Mouse (Mus musculus) hindbrain, embryonic 16.5 days (tissue): ENCODE measurements around the gene Arhgap27. TPM values are rescaled to one million over a fixed set of nuclear protein-coding genes. Genes with fewer than 3 reads are reported as not detected.
A peak's percentile ranks its signal among the peaks of the same experiment; 100 is the strongest.
"Not testable (repeated sequence)": the region's sequence is repeated elsewhere in the genome, so short reads cannot be mapped to it uniquely, and the experiment has no call there.

Experiments
- ATAC-seq: fragments of 200-750 bp; cut with Nextera tagmentation; 2 replicates; pipeline ENCODE4 v1.8.0; 2017; ENCODE audit warnings: moderate TSS enrichment, moderate library complexity
- H3K27ac ChIP-seq: fragments of 300-500 bp; sonication (generic); 2 replicates; pipeline ENCODE4 v1.5.1; 2014; ENCODE audit warnings: low read depth, mild to moderate bottlenecking, control low read depth, low read length, moderate library complexity
- H3K27me3 ChIP-seq: fragments of 300-500 bp; sonication (generic); replicated peaks from 2 replicates; pipeline ENCODE4 v1.6.1; 2014; ENCODE audit warnings: low read length; ENCODE audit not compliant: control insufficient read depth, insufficient read depth
- H3K36me3 ChIP-seq: fragments of 300-500 bp; sonication (generic); 2 replicates; pipeline ENCODE4 v1.6.1; 2014; ENCODE audit warnings: mild to moderate bottlenecking, low read length, moderate library complexity, mixed read lengths; ENCODE audit not compliant: control insufficient read depth, insufficient read depth
- H3K4me1 ChIP-seq: fragments of 300-500 bp; sonication (generic); 2 replicates; pipeline ENCODE4 v1.6.1; 2014; ENCODE audit warnings: low read depth, low read length; ENCODE audit not compliant: control insufficient read depth, insufficient read depth
- H3K4me2 ChIP-seq: fragments of 300-500 bp; sonication (generic); 2 replicates; pipeline ENCODE4 v1.6.1; 2014; ENCODE audit warnings: mild to moderate bottlenecking, low read length, control low read depth, moderate library complexity
- H3K4me3 ChIP-seq: fragments of 300-500 bp; sonication (generic); 2 replicates; pipeline ENCODE4 v1.5.1; 2014; ENCODE audit warnings: mild to moderate bottlenecking, low read length, control low read depth, moderate library complexity
- H3K9ac ChIP-seq: fragments of 300-500 bp; sonication (generic); 2 replicates; pipeline ENCODE4 v1.6.1; 2014; ENCODE audit warnings: low read depth, mild to moderate bottlenecking, control low read depth, low read length, moderate library complexity
- H3K9me3 ChIP-seq: fragments of 300-500 bp; sonication (generic); 2 replicates; pipeline ENCODE4 v1.6.1; 2014; ENCODE audit warnings: mild to moderate bottlenecking, low read length, moderate library complexity; ENCODE audit not compliant: control insufficient read depth
- WGBS: fragments of 180-500 bp; shearing (Covaris S2); extraction: QIAGEN DNeasy Blood & Tissue Kit; methylation state at CpG from one replicate; pipeline ENCODE4 v1.1.7; 2014; 5-methylcytosine and 5-hydroxymethylcytosine counted together
- polyA plus RNA-seq: library from polyadenylated mRNA; unstranded; fragments of >200 nt; fragmentation: Nextera tagmentation; extraction: Ambion mirVana; gene quantifications from 2 replicates; pipeline ENCODE4 v1.2.1, GENCODE M21; 2015

Arhgap27 gene
- polyA plus RNA-seq, 1 experiment from 2014 or later: 4.8 TPM

GRCm38 (mm10) chr11:103325172-103325571, 38.3 kb downstream of the Arhgap27 start:
- Histone ChIP-seq H3K4me1 (no peaks in the 10 kb centered on the region), H3K27me3 (no peaks in the 10 kb centered on the region), H3K4me2 (no peak overlapping the region), H3K27ac (no peak overlapping the region), H3K9ac (no peak overlapping the region), H3K36me3 (no peaks in the 10 kb centered on the region), H3K4me3 (no peak overlapping the region), H3K9me3 (no peaks in the 10 kb centered on the region)
- WGBS: 15% methylated on average over 8 of the region's 8 CpGs
- peak; percentile 44; the same call in 1 of the 2 replicates for ATAC-seq

DNA sequence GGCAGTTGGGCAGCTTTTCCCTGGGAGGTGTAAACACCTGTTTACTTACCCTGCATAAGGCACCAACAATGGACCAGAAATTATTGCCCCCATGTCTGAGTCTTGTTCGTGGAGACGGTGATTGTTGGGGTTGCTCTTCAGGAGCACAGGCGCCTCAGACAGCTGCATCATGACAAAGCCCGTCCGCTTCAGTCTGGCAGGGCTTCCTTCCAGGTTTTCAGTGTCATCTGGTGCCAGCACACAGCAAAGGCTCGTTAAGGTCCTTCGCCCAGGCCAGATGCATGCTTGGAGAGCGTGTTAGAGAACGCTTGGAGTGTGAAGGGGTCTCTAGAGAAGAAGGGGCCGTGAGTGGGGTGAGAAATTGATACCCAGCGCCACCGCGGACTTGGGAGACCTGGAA, 38.8 kb downstream of the Arhgap27 start:
- Histone ChIP-seq H3K9ac (no peak overlapping the region), H3K4me2 (no peak overlapping the region), H3K4me1 (no peaks in the 10 kb centered on the region), H3K9me3 (no peaks in the 10 kb centered on the region), H3K27ac (no peak overlapping the region), H3K4me3 (no peak overlapping the region), H3K27me3 (no peaks in the 10 kb centered on the region), H3K36me3 (no peaks in the 10 kb centered on the region)
- 47% methylated on average over 13 of the region's 13 CpGs for WGBS
- no peak; the same call in 1 of the 2 replicates for ATAC-seq

- H3K9me3 ChIP-seq, H3K4me1 ChIP-seq, H3K27me3 ChIP-seq, H3K27ac ChIP-seq, H3K36me3 ChIP-seq, H3K4me3 ChIP-seq, ATAC-seq, H3K9ac ChIP-seq, H3K4me2 ChIP-seq: not testable (repeated sequence)
- 35% methylated on average over 4 of the region's 4 CpGs for WGBS
These were observed 40.7 kb downstream of the Arhgap27 start for GRCm38 (mm10) chr11:103322832-103323231.

- no peaks in the 10 kb centered on the region for H3K4me1 ChIP-seq
- no peak overlapping the region for H3K4me2 ChIP-seq
- H3K27ac ChIP-seq: no peak overlapping the region
- no peaks in the 10 kb centered on the region for H3K27me3 ChIP-seq
- ATAC-seq: no peak
- H3K9me3 ChIP-seq: no peaks in the 10 kb centered on the region
- H3K36me3 ChIP-seq: no peaks in the 10 kb centered on the region
- 56% methylated on average over 4 of the region's 4 CpGs for WGBS
- no peak overlapping the region for H3K4me3 ChIP-seq
- H3K9ac ChIP-seq: no peak overlapping the region
These were observed 42.8 kb downstream of the Arhgap27 start for GRCm38 (mm10) chr11:103320646-103321045.

DNA sequence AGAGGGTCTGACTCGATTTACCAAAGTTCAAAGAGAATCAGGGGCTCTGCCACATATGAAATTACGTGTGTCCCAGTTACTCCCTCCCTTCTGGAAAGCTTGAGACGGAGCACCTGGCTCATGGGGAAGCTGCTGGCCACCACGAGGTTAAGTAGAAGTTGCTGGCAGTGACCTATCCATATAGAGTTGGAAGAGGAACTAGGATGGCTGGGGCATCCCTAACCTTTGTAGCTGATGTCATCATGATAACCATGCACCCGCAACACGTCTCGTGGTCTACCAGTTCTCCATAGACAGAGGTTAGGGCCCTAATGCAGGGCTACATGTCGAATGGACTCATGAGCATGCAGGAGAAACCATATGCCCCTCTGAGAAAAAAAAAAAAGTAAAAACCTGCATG, 43.3 kb downstream of the Arhgap27 start:
- WGBS: 88% methylated on average over 8 of the region's 8 CpGs

DNA sequence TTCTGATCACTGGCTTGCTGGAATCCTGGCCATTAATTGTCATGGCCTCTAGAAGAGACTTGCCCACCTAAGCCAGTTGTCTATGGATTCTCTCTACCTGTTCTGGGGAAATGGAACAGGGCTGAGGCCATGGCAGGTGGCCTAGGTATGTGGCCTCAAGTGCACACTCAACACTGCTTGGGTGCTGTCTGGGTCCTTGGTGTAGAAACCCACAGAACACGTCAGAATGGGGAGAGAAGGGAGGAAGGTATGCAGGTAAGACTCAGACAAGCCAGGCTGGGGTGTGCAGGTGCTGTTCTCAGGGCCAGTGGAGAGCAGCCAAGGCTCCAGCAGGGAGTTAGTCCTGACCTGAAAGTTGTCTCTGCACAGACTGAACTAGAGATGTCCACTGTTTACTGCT, 45.5 kb downstream of the Arhgap27 start:
- no peak overlapping the region for H3K9ac ChIP-seq
- no peaks in the 10 kb centered on the region for H3K27me3 ChIP-seq
- H3K27ac ChIP-seq: no peak overlapping the region
- H3K9me3 ChIP-seq: no peaks in the 10 kb centered on the region
- no peak overlapping the region for H3K4me3 ChIP-seq
- no peaks in the 10 kb centered on the region for H3K36me3 ChIP-seq
- no peak overlapping the region for H3K4me2 ChIP-seq
- no peaks in the 10 kb centered on the region for H3K4me1 ChIP-seq
- no peak for ATAC-seq
- 67% methylated on average over 1 of the region's 1 CpGs for WGBS

More for the DNA sequence above, 43.3 kb downstream of the Arhgap27 start:
- Histone ChIP-seq H3K27me3 (no peaks in the 10 kb centered on the region), H3K4me1 (no peaks in the 10 kb centered on the region), H3K9ac (no peak overlapping the region), H3K27ac (no peak overlapping the region), H3K36me3 (no peaks in the 10 kb centered on the region), H3K4me2 (no peak overlapping the region), H3K9me3 (no peaks in the 10 kb centered on the region), H3K4me3 (no peak overlapping the region)
- no peak for ATAC-seq

- no peak overlapping the region for H3K4me2 ChIP-seq
- peaks cover 7% of the 10 kb centered on the region for H3K4me1 ChIP-seq
- H3K27ac ChIP-seq: no peak overlapping the region
- H3K9me3 ChIP-seq: no peaks in the 10 kb centered on the region
- no peaks in the 10 kb centered on the region for H3K36me3 ChIP-seq
- 80% methylated on average over 5 of the region's 5 CpGs for WGBS
- H3K9ac ChIP-seq: no peak overlapping the region
- no peak overlapping the region for H3K4me3 ChIP-seq
- no peaks in the 10 kb centered on the region for H3K27me3 ChIP-seq
- no peak for ATAC-seq
These were observed 48.1 kb downstream of the Arhgap27 start for GRCm38 (mm10) chr11:103315379-103315778.

DNA sequence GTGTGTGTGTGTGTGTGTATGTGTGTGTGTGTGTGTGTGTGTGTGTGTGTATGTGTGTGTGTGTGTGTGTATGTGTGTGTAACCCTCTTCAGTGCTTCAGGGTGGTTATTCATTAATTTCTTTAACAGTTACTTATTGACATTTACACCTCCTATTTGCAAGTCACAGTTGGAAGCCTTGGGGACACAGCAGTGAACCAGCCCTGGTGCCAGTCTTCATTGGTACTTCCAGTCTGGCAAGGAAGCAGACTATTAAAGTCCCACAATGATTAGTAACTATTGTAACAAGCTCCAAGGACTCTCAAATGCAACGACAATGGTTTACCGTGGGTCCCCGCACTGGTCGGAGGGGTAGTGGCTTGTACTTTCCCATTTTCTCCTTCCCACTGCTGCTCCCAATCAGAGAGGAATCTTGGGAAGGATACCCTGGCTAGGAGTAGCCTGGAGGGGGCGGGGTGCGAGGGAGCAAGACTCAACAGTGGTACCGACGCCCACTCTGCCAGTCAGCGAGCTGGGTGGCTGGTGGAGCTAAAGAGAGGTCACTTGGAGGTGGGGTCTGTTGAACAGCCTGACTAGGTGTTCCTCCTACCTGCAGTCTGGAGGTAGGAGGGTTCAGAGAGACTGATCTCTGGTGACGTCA, 48.6 kb downstream of the Arhgap27 start:
- ATAC-seq: no peak
- H3K27ac ChIP-seq: no peak overlapping the region
- no peak overlapping the region for H3K4me2 ChIP-seq
- no peaks in the 10 kb centered on the region for H3K36me3 ChIP-seq
- peaks cover 7% of the 10 kb centered on the region for H3K4me1 ChIP-seq
- 71% methylated on average over 10 of the region's 10 CpGs for WGBS
- no peak overlapping the region for H3K9ac ChIP-seq
- no peak overlapping the region for H3K4me3 ChIP-seq
- no peaks in the 10 kb centered on the region for H3K9me3 ChIP-seq
- H3K27me3 ChIP-seq: no peaks in the 10 kb centered on the region

- no peak overlapping the region for H3K27ac ChIP-seq
- H3K36me3 ChIP-seq: no peaks in the 10 kb centered on the region
- no peak for ATAC-seq
- H3K27me3 ChIP-seq: no peaks in the 10 kb centered on the region
- no peak overlapping the region for H3K4me3 ChIP-seq
- H3K9ac ChIP-seq: no peak overlapping the region
- H3K4me2 ChIP-seq: no peak overlapping the region
- H3K4me1 ChIP-seq: peaks cover 7% of the 10 kb centered on the region
- 82% methylated on average over 6 of the region's 6 CpGs for WGBS
- no peaks in the 10 kb centered on the region for H3K9me3 ChIP-seq
These were observed 50.0 kb downstream of the Arhgap27 start for GRCm38 (mm10) chr11:103313542-103313941.
